Mouse (Mus musculus) right cerebral cortex, adult 2 months (tissue): ENCODE measurements around the gene Eid2b.
A peak's percentile ranks its signal among the peaks of the same experiment; 100 is the strongest.
"Not testable (repeated sequence)": the region's sequence is repeated elsewhere in the genome, so short reads cannot be mapped to it uniquely, and the experiment has no call there.

ENCODE experiments used
- DNase-seq, 2 experiments: peaks; one replicate each; pipeline ENCODE4 v3.0.0; 2021 to 2022; ENCODE audit warnings: low spot score in 2 of 2

Eid2b gene

DNA sequence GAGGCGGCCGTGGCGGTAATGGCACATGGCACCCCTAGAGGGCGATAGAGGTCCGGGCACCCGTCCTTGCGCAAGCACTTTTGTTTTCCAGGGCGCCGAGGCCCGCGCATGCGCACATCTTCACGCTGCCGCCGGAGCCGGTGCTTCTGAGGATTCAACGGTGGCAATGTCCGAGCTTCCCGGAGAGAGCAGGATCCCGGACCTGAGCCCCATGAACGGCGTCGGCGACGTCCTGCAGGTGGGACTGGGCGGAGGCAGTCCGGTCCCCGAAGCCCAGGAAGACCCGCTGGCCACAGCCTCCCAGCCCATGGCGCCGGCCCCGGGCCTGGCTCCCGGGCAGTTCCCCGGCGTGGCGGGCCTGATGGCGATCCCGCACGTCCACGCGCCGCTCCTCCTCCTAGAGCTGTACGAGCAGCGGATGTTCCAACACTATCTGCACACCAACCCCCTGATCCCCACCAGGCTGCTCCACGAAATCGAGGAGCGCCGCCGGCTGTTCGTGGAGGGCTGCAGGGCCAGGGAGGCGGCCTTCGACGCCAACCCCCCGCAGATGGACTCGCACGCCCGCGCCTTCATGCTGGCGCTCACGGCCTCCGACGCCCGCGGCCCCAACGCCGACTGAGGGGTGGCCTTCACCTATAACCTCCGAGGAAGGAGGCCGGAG is at the start of gene Eid2b:
Gene Eid2b, plus strand, starts transcription at position 125 of the 664 bp plus-strand sequence.
- DNase-seq, result peak; percentile 96 to 98

DNA sequence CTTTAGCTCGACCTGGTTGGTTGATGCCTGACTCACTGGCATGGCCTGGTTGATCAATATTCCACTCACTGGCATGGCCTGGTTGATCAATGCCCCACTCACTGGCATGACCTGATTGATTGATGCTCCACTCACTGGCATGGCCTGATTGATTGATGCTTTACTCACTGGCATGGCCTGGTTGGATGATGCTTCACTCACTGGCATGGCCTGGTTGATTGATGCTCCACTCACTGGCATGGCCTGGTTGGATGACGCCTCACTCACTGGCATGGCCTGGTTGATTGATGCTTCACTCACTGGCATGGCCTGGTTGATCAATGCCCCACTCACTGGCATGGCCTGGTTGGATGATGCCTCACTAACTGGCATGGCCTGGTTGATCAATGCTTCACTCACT is 33.6 kb upstream of the Eid2b start:
- not testable (repeated sequence) for DNase-seq

DNA sequence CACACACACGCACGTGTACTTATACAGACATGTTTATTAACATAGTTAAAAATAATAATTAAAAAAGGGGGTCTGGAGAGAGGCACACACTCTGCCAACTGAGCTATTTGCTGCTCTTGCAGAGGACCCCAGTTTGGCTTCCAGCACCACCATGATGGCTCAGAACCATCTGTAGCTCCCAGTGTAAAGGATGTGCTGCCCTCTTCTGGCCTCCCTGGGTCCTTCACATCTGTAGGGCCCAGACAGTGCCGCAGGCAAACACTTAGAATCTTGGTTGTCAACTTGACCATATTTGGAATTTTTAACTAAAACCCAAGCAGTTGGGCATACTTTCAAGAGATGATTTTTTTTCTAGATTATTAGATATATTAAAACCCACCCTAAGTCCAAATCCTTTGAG is 28.6 kb upstream of the Eid2b start:
- DNase-seq, result no peak

DNA sequence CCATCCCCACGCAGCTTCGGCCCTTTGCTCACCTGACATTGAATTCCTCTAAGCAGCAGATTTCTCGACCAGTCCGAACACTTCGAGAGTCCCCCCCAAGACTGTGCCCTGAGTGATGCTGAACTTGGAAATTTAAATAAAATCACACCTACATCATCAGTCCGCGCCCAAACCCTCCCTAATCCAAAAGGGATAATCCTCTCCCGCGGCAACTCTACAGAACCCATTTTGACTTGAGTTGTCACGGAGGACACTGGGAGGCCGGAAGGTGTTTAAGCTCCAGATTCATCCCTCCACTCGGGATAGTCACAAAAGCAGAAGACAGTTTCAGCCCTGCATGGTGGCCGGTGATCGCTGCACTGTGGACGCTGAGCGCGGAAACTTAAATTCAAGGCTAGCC is 25.6 kb upstream of the Eid2b start:
- no peak for DNase-seq

DNA sequence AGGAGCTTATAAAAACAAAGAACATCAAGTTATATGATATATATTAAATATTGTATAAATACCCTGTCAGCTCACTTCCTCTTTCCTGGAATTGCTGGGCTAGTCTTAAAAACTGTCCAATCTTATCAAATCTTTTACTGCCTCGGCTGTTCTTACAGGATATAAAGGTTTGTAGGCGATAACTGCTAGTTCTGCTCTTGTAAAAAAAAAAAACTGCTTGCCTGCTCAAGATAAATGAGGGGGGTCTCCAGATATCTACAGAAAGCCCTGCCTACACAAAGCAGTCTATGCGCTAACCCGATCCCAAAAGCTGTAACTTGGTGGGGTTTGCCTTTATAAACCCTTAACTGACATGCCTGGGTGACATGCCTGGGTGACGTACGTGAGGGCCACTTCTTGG is 22.9 kb upstream of the Eid2b start:
- no peak for DNase-seq

DNA sequence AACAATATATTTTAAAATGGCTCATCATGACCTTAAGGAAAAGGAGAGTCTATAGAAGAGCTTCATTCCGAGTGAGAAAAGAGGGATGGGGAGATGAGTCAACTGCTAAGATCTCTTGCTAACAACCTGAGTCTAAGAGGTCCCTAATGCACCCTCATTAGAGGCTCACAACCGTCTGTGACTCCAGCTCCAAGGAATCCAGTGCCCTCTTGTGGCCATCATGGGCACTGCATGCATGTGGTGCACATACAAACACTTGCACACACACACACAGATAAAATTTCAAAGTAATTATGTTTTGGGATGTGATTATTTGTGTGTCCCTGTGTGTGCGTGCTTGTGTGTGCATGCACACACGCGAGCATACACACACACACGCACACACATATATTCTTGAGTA is 22.1 kb upstream of the Eid2b start:
- DNase-seq, result no peak

DNA sequence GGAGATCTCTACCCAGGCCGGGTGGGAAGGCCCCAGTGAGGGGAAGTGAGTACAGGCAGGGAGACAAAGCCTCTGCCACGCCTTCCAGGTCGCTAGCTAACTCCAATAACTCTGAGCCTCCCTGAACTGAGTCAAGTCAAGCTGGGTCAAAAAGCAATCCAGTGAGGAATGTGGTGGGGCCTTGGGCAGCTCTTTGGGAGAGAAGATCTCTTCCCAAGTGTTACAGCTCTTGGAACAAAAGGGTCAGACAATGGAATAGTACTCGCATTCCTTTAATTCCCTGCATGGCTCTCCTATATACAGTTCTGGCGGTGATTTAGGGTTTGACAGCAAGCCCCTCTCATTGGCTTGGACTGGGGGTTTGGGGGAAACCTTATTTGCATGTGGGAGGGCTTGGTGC is 14.7 kb upstream of the Eid2b start:
- DNase-seq, result no peak

DNA sequence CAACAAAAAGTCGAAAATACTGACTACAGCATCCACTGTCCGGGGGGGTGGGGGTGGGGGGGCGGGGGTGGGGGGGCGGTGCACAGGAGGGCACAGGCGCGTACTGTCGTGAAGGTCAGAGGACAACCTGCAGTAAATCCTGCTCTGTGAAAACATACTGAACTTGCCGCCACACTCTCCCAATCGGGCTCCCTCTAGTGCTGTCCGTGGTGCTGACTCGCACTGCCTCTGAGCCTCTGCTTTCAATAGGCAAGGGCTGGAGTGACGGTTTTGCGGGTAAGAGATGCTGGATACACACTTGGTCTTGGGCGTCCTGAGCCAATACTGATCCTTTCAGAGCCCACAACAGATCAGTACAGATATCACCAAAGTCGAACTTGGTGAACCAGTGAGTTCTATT is 13.8 kb upstream of the Eid2b start:
- peak; percentile 33 to 43 for DNase-seq

DNA sequence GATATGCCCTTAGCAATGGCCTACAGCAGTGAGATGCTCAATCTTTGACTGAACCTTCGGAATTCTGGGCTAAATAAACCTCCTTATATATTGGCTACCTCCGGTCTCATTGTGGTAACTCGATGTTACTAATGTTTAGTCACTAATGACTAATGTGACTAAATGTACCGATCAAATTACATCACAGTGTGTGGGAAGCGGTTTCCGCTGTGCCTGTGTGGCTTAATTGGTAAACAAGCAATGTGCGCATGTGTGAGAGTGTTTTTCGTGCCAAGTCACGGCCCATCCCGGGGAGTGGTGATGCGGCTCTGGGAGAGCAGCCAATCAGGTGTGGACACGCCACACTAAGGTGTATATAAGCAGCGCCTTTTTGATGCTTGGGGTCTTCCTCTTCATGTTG is 12.1 kb upstream of the Eid2b start:
- no peak for DNase-seq

DNA sequence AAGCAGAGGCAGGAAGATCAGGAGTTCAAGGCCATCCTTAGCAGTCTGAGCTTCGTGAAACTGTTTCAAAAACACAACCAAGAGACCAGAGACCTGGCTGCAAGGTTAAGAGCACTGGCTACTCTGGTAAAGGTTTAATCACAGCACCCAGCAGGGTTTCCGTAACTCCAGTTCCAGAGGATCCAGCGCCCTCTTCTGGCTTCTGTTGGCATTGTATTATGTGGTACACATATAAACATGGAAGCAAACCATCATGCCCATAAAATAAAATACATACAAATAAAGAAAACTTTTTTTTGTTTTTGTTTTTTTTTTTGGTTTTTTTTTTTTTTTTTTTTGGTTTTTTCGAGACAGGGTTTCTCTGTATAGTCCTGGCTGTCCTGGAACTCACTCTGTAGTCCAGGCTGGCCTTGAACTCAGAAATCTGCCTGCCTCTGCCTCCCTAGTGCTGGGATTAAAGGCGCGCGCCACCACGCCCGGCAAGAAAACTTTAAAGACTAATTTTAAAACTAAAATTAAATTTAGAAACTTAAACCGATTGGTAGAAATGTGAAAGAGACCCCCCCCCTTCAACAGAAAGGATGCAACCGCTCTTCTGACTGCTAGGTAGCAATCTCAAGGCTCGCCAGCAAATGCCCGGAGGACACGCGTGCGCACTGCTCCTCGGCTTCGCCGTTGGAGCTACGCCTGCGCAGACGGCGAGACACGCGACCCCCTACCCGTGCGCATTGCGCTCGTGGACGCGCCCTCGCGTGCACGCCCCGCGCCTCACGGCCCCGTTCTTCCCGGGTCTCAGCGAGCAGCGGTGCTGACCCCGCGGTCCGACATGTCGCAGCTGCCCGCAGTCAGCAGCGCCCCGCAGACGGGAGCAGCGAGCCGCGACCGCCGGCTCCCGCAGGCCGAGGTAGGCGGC is 10.2 kb upstream of the Eid2b start, which contains the start of gene Eid2:
Gene Eid2, plus strand, starts transcription at position 753 of the 913 bp plus-strand sequence.
- peak; percentile 91 to 93 for DNase-seq

DNA sequence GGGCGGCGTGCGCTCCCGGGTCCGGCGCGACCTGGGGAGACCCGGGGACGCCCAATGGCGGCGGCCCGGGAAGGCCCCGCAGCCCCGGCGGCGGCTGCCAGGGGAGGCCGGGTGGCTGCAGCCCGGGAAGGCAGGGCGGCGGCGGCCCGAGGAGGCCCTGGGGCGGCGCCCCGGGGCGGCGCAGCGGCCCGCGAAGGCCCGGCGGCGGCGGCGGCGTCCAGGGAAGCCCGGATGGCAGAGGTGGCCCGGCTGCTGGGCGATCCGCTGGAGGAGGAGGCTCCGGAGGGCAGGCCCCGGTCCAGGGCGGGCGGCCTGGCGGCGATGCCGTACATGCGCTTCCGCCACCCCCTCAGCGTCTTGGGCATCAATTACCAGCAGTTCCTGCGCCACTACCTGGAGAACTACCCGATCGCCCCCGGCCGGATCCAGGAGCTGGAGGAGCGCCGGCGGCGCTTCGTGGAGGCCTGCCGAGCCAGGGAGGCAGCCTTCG is 9.5 kb upstream of the Eid2b start:
- peak; percentile 55 to 63 for DNase-seq

DNA sequence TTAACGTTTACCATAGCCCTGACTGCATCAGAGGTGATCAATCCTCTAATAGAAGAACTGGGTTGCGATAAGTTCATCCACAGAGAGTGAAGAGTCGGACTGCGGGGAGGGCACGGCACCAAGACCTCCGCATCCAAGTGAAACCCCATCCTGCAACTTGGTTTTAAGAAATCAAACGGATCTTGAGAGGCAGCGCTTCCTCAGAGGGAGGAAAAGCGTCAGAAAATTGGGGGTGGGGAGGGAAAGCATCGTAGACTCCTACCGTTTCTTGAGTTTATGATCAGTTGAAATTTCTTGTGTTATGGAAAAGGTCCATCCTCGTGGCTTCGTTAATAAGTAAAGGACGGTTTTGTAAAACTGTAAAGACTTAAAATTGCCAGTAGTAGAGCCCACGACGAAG is 9.0 kb upstream of the Eid2b start:
- DNase-seq, result no peak

DNA sequence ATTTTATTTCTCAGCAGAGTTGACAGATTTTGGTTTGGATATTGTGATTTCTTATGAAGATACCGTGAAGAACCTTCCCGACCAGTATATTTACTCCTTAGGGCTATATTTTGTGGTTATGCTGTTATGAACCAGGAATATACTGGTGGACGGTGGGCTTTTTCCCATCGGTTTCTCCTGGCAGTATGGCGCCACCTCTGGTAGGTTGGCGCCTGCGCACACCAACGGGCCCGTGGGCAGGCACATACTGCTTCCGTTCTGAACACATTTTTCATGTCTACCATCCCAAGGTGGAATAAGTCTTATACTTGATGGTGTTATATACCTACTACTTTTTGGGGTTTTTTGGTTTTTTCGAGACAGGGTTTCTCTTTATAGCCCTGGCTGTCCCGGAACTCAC is 8.2 kb upstream of the Eid2b start:
- DNase-seq, result no peak

DNA sequence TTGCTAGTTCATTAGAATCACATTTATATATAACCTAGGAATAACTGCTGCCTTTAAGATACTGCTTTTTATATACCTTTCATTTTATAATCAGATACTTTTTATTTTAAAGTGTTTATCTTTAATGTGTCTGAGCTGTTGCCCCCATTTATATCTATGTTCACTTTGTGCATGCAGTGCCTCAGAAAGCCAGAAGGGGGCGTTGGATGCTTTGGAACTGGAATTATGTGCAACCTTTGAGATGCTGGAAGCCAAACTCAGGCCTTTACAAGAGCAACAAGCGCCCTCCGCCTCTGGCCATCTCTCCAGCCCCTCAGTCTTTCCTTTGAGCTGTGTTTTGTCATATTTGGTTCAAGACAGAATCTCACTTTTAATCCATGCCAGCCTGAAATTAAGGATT is 5.8 kb upstream of the Eid2b start:
- DNase-seq, result no peak

DNA sequence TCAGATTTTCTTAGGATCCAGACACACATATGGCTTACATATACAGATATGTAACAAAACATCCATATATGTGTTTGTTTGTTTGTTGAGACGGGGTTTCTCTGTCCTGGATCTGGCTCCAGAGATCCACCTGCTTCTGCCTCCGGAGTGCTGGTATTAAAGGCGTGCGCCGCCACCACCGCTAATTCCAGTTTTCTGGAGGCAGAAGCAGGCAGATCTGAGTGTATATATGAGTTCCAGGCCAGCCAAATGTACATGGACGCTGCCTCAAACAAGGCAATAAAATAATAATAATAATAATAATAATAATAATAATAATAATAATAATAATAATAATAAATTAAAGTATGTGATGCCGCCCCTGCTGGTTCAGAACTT is 313 bp upstream of the Eid2b start:
- DNase-seq, result no peak

DNA sequence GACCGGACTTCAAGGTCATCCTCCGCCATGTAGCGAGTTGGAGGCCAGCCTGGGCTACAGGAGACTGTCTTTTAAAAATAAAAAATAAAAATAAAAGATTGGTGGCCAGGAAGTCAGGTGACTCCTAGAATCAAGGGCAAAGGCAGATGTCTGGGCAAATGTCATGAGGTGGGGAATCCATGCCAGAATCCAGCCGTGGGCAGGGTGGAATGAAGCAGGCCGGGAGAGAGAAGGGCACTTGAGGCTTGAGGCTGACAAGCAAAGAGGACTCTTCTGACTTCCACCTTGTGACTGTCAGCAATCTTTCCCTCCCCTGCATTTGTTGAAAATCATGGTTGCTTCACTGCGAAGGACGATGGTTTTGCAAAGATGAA is 727 bp downstream of the Eid2b start:
- DNase-seq, result no peak

DNA sequence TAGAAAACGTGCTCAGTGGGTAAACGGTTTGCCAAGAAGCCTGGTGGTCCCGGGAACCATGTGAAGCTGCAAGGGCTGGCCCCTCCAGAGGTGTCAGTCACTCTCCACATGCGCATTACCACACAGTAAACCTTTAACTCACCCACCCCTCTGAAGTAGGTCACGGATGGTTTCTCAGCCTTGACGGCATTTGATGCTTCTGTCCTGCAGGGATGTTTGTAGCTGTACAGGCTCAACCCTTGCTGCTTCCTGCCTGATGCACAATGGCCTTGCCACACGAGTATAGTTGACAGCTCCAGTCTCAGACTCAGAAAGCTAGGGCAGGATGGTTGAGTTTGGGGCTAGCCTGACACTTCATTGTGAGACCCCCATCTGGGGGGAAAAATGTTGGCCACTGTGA is 3.1 kb downstream of the Eid2b start:
- no peak for DNase-seq

DNA sequence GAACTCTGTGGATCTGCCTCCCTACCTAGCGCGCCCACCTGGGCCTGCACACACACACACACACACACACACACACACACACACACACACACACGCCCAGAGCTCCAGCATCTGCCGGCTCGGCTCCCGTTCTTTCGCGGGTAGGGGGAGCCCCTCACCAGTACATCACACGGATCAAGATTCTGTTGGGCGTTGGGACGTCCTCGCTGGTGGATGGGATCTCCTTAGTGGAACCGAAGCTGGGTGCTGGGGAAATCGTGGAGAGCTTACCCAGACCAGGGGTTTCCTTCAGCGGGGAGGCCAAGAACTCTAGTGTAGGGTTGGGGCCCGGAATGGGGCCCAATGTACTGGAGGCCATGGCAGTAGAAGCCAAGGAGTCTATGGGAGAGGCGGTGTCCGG is 12.6 kb downstream of the Eid2b start:
- no peak for DNase-seq

DNA sequence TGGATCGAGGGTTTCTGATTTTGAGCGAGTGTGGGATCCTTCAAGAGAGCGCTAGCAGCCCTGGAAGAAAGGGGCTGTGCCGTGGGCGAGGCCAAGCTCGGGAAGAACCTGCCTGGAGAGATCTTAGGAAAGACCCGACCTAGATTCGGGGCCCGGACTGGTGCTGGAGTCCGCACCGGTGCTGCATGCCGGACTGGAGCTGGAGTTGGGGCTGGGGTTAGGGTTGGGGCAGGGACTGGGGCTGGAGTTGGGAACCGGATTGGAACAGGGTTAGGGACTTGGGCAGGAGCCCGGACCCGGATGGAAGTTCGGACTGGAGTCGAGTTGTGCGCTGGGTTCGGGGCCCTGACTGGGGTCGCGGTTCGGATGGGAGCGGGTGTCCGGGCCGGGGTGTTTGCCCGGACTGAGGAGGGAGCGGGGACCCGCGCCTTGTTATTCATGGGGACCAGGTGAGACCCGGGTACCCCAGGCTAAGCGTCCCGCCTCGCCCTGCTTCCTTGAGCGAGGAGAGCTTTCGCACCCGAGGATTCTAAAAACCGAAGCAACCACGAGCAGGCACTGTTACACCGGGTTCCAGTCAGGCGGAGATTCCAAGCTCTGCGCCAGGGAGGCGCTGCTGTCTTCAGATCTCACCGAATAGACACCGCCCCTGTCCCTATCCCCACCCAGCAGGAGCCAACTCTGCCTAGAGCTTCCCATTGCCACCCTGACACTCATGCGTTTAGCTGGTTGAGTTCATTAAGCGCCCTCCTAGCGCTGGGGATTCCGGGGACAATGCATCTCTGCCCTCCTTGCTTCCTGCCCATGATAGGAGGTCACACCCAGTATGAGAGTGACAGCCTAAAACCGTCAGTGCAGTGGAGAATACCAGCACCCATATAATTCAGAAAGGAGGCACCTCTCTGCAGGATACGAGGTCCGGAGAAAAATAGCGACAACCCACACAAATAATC is 13.4 kb downstream of the Eid2b start, which contains the start of gene Selenov:
Gene Selenov, minus strand, starts transcription at position 549 of the 953 bp plus-strand sequence.
- peak; percentile 44 to 60 for DNase-seq

DNA sequence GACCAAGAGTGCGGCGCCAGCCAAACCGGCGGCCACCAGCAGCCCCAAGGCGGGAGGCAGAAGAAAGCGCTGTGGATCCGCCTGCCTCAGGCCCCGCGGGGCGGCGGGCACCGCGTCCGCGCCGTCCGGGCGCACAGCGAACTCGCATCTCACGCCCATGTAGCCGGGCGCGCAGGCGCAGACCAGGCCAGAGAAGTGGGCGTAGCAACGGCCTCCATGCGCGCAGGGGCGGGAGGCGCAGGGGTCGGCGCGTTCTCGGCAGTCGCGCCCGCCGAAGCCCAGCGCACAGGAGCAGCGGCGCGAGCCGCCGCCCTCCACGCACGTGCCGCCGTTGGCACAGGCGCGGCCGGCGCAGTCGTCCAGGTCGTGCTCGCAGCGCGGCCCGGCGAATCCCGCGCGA is 16.9 kb downstream of the Eid2b start:
- peak; percentile 70 to 73 for DNase-seq

DNA sequence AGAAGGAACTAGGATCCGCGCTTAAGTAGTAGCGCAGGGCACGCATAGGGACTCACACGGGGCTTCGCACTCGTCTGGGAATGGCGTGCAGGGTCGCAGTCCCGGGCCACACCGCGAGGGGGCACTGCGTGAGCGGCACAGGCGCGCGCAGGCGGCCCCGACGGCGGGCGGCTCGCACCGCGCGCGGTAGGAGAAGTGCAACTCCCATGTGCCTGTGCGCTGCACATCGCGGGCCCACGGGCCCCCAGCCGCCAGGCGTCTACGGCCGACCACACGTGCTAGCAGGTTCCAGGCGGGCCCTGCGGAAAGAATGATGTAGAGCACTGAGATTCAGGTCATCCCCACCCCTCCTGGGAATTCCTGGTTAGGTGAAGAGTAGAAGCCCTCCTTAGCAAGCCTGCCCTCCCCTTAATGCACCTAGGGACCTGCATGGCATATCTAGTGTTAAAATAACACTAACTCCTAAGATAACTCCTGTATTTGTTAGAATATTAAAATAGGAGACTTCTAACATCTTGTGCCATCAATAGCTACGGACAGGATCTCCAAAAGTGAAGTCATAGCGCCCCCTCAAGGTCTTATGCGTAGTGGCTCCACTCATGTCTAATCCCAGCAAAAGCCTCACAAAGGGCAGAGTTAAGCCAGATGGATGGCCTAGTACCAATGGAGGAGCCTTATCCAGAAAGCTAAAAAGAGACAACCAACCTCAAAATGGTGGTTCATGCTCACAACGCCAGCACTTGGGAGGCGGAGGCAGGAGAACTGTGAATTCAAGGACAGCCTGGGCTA is 21.5 kb downstream of the Eid2b start:
- peak; percentile 44 to 50 for DNase-seq
